Mouse (Mus musculus) left cerebral cortex, adult 8-10 months (tissue): ENCODE measurements around the gene Gabpa. TPM values are rescaled to one million over a fixed set of nuclear protein-coding genes. Genes with fewer than 3 reads are reported as not detected.

Experiments
- DNase-seq, 2 experiments: peaks; one replicate each; pipeline ENCODE4 v3.0.0; 2022; ENCODE audit warnings: low spot score in 2 of 2
- total RNA-seq, 4 experiments: library from RNA; stranded (reverse); gene quantifications; 2 replicates each; pipeline ENCODE4 v1.2.4; 2022

The Gabpa gene
- total RNA-seq = 10 to 100 TPM; 17.1 to 20.5 (median 19.1) TPM

GRCm38 (mm10) chr16:84834745-84835440, at the start of gene Gabpa:
Gene Gabpa (plus strand): TSS chr16:84834925.
- peak; percentile 78 to 95 for DNase-seq

- no peak for DNase-seq
Measured at GRCm38 (mm10) chr16:84784966-84785365, 49.8 kb upstream of the Gabpa start.

- no peak for DNase-seq
Measured at GRCm38 (mm10) chr16:84790595-84791165, 44.0 kb upstream of the Gabpa start.

GRCm38 (mm10) chr16:84793401-84793800, 41.3 kb upstream of the Gabpa start:
- no peak for DNase-seq

- no peak for DNase-seq
Measured at GRCm38 (mm10) chr16:84795337-84795736, 39.4 kb upstream of the Gabpa start.

- no peak for DNase-seq
Measured at GRCm38 (mm10) chr16:84796678-84797077, 38.0 kb upstream of the Gabpa start.

- DNase-seq = no peak
Measured at GRCm38 (mm10) chr16:84800038-84800437, 34.7 kb upstream of the Gabpa start.

GRCm38 (mm10) chr16:84802217-84802616, 32.5 kb upstream of the Gabpa start:
- no peak for DNase-seq

- no peak for DNase-seq
Measured at GRCm38 (mm10) chr16:84804866-84805265, 29.9 kb upstream of the Gabpa start.

GRCm38 (mm10) chr16:84806175-84806574, 28.6 kb upstream of the Gabpa start:
- no peak for DNase-seq

GRCm38 (mm10) chr16:84807874-84808273, 26.9 kb upstream of the Gabpa start:
- no peak for DNase-seq

GRCm38 (mm10) chr16:84810254-84810653, 24.5 kb upstream of the Gabpa start:
- no peak for DNase-seq

- no peak for DNase-seq
Measured at GRCm38 (mm10) chr16:84813852-84814251, 20.9 kb upstream of the Gabpa start.

GRCm38 (mm10) chr16:84814511-84814910, 20.2 kb upstream of the Gabpa start:
- no peak for DNase-seq

GRCm38 (mm10) chr16:84817423-84817822, 17.3 kb upstream of the Gabpa start:
- DNase-seq = no peak

GRCm38 (mm10) chr16:84825009-84825408, 9.7 kb upstream of the Gabpa start:
- no peak for DNase-seq

GRCm38 (mm10) chr16:84831696-84832095, 3.0 kb upstream of the Gabpa start:
- no peak for DNase-seq

GRCm38 (mm10) chr16:84832736-84833135, 2.0 kb upstream of the Gabpa start:
- DNase-seq = no peak

GRCm38 (mm10) chr16:84834344-84834743, 381 bp upstream of the Gabpa start:
- DNase-seq = no peak

- peak; percentile 67 to 86 for DNase-seq
Measured at GRCm38 (mm10) chr16:84835441-84835822, 707 bp downstream of the Gabpa start, which contains the start of gene Atp5j. Gene Atp5j (minus strand): TSS chr16:84835625.

- peak; percentile 13 to 40 for DNase-seq
Measured at GRCm38 (mm10) chr16:84835823-84836743, 1.4 kb downstream of the Gabpa start.

GRCm38 (mm10) chr16:84838576-84838975, 3.9 kb downstream of the Gabpa start:
- no peak for DNase-seq
